Mouse (Mus musculus) kidney, postnatal 25 days (tissue): Measurements from ENCODE around the gene 1190007I07Rik.
A peak's percentile ranks its signal among the peaks of the same experiment; 100 is the strongest.

Source experiments
- DNase-seq, 2 experiments: peaks; one replicate each; pipeline ENCODE4 v3.0.0; 2021; ENCODE audit warnings: mixed read lengths in 2 of 2

The 1190007I07Rik gene

DNA sequence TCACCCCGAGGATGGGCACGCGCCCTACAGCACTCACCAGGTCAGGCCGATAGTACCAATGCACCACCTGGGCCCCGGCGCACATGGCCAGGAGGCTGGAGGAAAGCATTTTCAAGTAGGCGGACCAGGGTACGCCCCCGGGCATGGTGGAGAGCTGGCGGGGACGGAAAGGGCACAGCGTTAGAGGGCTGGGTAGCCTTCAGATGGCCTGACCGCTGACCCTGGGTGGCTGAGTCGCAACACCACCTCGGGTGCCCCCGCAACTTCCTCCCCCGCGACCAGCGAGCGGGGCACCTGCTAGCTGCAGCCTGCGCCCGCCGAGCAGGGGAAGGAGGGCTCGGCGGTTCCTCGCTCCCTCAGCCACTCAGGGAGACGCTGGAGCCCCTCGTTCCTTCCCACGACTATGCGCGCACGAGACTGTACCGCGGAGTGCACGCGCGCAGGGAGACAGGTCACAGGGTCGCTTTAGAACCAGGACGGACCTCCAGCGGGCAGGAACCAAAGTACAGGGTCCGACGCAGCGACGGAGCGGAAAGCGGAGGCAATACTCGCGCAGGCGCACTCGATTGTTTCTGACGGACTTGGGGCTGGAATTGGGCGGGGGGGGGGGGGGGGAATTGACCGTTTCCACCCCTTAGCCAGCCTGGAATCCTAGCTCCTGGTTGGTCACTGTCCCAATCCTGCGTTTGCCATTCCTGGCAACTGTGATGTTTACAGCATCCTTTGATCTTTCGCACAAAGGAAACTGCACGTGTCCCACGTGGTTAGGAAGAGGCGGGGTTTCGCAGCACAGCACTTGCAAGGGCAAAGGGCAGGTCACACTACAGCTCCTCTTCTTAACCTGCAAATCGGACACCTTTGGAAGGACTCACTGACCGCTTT lies at the start of gene 1190007I07Rik:
Gene 1190007I07Rik, minus strand, starts transcription at position 558 of the 882 bp plus-strand sequence.
- peak; percentile 95 to 96 for DNase-seq

DNA sequence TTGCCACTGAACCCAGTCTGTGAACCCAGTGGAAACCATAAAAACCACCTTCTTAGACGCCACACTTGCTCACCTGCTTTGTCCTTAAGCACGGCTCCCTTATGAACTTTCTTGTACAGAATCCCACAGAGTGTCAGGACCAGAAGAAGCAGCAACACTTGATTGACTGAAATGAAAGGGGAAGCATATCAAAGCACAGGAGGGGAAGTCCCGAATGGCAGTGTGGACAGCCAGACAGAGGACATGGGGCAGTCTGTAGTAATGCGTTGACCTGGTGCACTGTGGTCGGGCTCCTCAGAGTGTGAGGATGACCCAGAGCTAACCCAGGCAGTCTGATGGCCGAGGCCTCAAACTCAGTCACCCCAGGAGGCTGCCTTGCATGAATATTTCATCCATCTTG lies 47.2 kb upstream of the 1190007I07Rik start:
- no peak for DNase-seq

DNA sequence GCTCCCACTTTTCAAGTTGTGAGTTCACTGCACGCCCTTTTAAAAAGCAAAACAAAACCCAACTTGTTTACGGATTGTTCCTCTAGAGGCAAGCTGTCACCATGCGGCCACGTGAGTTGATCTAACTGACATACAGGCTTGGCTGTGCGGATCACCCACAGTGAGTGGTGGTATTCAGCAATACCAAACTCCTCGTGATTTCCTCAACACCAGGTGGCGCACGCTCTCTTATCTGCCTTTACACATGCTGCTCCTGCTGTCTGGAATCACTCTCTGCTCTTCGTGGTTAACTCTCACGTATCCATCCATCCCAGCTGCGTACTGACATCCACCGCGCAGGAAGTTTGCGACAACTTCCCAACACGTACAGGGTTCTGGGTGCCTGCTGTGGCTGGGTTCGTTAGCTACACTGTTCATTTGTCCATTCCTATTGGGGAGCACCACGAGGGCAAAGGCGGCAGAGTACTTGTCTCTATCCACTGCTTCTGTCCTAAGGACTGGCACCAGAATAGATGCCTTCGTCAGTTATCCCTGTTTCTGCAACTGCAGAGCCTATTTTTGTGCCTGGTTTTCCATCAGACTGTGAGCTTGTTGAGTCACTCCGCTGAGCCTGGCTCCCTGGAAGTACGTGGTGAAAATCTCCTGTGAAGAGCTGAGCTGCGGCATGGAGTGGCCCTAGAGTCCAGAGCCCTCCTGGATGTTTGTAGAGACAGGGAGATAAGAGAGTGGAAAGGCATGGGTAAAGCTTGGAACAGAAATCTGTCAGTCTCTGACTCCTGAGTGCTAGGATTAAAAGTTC lies 43.6 kb upstream of the 1190007I07Rik start:
- peak; percentile 87 to 93 for DNase-seq

DNA sequence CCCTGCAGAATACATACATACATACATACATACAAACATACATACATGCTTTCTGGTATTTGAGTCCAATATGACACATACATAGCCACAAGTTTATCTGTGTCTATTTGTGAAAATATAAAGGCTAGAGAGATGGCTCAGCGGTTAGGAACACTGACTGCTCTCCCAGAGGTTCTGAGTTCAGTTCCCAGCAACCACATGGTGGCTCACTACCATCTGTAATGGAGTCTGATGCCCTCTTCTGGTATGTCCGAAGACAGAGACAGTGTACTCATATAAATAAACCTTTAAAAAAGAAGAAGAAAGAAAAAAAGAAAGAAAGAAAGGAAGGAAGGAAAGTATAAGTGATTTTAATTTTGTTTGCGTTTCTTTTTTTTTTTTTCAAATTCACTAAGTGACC lies 42.9 kb upstream of the 1190007I07Rik start:
- DNase-seq, result no peak

DNA sequence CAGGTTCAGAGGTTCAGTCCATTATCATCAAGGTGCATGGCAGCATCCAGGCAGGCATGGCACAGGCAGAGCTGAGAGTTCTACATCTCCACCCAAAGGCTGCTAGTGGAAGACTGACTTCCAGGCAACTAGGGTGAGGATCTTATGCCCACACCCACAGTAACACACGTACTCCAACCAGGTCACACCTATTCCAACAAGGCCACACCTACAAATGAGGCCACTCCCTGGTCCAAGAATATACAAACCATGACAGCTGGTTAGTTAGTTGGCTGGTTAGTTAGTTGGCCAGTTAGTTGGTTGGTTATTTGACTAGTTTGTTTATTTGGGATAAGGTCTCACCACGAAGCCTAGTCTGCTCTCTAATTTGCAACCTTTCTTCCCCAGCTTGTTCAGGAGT lies 40.3 kb upstream of the 1190007I07Rik start:
- no peak for DNase-seq

DNA sequence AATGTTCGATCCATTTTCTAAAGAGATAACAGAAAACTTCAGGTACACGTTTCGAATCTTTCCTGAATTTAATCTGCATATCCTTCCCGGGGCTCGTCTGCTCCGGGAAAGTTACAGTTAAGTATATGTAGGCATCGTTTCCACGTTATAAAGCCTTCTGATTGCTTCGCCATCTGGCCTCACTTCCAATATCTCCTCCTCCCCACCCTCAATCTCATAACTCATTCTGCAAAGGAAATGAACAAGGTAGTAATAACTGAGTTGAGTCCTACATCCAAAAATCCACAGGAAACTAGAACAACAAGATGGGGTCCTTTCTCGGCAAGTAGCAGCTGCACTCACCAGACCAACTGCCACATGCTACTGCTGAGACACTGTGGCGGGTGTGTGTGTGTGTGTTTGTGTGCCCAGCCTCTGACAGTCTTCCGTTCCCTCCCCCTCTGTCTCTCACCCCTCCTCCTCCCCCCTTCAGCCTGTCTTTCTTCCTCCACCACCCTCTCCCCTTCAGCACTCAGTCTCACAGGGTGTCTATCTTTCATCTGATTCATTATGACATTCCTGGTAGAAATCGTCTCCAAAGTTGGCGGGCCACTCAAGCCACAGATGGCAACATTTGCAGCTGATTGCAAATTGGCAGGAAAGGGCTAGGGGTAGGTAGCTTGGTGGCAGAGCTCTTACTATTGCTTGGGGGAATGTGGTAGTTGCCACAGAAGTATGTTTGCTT lies 39.4 kb upstream of the 1190007I07Rik start:
- DNase-seq, result no peak

DNA sequence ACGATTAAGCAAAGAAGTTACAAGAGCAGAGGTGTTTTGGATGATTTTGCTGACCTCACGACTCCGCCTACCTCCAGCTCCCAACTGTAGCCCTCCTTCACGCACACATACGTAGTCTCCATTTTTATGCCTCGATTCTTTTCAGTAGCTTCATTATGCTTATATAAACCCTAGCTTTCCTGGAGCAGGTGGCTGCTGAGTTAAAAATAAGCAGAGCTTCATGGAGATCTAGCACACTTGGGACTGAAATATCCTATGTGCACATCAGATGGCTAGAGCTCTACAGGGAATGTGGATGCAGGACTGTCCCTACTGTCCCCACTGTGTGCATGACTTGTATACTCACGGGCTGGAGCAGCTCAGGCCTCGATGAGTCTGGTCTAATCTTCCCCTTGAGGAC lies 38.8 kb upstream of the 1190007I07Rik start:
- no peak for DNase-seq

DNA sequence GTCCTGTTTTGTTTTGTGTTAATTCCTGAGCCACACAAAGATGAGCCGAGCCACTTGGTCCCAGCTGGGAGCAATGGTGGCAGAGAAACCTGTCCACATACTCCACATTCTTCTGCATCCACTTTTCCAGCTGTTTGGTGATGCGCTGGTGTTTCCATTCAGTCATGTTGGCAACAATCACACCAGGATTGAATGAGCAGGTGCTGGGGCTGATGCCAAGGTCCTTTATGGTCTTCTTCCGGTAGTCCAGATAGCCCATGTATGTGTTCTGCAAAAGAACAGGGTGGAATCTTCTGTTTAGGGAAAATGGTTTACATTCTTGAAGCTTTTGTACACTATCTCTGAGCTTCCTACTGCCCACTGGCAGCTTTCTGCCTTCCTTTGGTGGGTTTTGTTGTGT lies 31.6 kb upstream of the 1190007I07Rik start:
- no peak for DNase-seq

DNA sequence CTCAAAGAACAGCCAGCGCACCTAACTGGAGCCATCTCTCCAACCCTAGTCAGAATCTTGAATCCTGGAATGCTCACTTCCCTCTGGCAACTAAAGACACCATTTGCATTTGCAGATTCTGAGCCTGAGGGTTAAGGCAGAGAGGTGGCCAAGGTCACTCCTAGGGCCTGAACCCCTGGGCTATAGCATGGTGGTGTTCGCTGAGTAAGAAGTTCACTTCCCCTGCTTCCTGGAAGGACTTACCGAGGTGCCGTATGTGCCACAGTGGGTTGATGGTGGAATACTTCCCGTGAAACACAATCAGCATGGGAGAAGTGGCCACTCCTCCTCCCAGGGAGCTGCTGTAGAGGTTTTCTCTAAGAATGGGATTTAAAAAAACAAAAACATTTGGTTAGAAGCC lies 29.6 kb upstream of the 1190007I07Rik start:
- no peak for DNase-seq

DNA sequence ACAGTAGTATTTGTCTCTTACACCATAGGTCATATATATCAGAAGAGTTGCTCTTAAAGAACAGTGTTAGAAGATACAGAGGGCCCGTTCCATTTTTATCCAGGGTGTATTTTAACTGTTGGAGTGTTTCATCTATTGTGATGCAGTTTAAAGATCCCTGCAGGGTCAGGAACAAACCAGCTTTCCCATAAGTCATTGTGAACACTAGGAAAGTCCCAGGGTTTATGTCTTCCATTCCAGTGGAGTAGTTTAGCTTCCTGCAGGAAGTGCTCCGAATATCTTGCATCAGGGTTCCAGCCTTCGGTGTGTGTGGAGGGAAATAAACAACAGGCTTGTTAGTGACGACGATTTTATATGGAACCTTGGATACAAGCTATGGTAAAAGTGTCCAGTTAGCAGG lies 28.2 kb upstream of the 1190007I07Rik start:
- DNase-seq, result no peak

DNA sequence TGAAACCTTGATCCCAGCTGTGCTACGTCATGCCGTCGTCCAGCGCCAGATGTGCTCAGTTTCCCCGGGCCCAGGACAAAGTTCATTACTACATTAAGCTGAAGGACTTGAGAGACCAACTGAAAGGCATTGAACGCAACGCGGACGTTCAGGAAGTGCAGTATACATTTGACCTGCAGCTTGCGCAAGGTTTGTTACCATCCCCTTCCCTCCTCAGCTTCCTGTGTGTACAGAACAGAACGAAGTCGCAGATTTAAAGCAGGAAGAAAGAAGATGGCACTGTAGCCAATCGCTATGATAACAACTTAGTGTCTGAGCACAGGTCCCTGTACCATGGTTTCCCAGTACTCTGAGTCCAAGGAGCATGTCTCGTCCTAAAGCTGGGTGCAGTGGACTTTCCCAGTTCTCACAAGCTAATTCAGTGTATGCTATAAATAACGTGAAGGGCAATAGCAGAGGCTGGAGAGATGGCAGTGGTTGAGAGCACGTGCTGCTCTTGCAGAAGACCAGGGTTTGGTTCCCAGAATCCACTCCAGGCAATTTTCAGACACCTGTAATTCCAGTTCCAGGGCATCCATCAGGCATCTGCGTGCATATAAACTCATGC lies 24.3 kb upstream of the 1190007I07Rik start:
- DNase-seq, result no peak

DNA sequence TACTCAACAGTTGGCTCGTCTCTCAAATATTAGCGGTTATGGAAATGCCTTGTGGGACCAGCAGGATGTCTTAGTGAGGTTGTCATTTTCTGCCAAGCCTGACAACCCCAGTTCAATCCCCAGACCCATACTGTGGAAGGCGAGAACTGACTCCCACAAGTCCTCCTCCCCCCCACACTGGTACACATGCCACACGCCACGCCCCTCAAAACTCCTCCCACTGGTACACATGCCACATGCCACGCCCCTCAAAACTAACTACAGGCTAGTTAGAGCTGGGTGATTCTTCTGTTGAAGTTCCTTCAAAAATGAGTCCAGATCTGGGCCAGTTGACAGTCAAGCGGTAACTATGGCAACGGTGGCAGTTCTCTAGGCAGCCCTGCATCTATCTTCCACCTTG lies 23.1 kb upstream of the 1190007I07Rik start:
- DNase-seq, result no peak

DNA sequence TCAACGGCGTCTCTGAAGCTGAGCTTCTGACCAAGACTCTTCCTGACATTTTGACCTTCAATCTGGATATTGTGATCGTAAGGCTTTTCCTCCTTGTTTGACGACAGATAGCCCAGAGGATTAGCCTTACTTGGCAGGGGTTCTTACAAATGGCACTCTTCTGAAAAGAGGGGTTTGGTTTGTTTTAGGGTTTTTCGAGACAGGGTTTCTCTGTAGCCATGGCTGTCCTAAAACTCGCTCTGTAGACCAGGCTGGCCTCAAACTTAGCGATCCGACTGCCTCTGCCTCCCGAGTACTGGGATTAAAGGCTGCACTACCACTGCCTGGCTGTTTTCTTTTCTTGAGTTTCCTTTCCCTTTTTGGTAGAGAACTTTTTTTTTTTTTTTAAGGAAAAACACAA lies 18.5 kb upstream of the 1190007I07Rik start:
- no peak for DNase-seq

DNA sequence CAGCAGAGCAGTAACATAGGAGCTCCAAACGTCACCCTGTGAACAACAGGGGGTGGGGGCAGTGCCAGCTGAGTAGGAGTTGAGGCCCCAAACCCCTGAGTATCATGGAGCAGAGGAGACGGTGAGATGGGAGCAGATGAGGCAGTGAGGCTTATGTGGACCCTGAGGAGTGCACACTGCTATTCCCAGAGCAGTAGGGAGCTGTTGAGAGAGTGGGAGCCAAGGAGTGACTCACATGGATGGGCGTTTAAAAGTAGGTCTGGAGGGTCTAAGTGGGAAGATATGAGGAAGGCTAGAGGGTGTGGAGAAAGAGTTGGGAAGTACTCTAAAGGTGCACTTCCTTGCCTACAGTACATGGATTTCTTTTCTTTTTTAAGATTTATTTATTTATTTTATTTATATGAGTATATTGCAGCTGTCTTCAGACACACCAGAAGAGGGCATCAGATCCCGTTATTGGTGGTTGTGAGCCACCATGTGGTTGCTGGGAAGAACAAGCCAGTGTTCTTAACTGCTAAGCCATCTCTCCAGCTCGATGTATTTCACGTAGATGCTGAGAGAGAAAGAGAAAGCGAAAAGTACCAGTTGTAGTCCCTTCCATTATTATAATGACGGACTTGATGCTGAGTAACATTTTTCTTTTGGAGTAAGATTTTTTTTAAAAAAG lies 16.1 kb upstream of the 1190007I07Rik start:
- no peak for DNase-seq

DNA sequence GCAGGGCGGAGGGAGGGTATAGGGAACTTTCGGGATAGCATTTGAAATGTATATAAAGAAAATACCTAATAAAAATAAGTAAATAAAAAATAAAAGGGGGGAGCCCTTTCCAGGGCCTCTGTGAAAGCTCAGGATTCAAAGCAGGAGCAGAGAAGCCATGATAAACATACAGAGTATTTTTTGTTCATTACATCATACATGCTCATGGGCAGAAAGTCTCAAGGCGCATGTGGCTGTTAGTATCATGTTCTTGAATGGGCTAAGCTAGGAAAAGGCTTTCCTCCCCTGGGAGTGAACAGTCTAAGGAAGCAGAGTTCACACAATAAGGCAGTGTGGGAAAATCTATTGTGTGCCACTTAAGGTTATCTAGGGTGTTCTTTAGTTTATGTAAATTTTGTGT lies 13.3 kb upstream of the 1190007I07Rik start:
- no peak for DNase-seq

DNA sequence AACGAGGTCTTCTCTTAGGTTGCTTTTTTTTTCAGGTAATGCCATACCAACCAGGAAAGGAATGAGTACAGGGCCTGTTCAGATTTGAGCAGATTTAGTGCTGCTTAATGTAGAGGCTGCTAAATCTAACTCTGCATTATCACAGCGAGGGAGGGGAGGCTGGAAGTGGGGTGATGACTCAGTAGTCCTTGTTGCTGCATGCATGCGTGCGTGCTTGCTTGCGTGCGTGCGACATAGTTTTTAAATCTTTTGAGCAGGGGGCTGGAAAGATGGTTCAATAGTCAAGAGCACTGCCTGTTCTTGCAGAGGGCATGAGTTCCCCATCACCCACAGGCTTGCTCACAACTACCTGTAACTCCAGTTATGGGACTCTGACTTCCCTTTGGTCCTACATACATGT lies 11.3 kb upstream of the 1190007I07Rik start:
- no peak for DNase-seq

DNA sequence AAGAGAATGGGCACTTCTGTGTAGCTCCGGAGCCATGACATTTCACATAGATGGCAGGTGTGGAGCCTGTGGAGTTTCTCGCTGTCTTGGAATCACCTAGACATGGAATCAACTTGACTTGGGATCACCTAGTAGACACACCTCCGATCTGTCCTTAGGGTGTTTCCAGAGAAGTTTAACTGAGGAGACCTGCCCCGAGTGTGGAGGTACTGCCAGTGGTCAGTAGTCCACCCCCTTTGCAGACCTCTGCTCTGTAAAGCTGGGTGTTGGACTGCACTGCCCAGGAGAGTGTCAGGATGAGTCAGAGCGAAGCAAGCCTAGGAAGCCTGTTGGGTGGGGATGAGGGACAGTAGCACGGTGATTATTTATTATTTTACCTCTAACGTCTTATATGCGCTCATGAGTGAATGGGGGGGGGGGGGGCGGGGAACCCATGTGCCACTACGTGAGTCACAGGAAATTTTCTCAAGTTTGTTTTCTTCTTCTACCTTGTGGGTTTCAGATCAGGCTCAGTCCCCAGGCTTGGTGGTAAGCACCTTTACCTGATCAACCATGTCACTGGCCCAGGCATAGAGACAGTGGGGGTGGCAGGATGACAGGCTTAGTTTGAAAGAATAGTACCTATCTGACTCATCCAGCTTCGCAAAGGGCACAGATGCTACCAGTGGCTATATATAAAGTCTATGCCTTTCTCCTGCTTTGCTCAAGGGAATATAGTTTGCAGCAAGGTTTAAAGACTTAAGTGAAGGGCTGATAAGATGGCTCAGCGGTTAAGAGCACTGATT lies 9.7 kb upstream of the 1190007I07Rik start:
- no peak for DNase-seq

DNA sequence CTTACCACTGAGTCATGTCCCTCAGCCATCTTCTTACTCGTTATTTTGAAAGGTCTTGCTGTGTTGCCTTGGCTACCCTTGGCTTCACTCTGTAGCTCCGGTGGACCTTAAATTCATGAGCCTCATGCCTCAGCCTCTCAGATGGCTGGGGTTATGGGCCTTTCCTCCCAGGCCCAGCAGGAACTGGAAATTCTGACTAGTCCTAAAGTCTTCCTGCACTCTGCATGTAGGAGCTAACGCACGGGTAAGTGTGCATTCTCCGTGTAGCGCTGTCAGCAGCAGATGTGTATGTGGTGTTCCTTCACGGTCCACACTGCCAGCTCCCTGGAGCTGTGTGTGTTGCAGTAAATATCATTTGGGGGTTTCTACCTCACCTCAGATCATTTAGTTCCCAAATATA lies 8.1 kb upstream of the 1190007I07Rik start:
- DNase-seq, result no peak

DNA sequence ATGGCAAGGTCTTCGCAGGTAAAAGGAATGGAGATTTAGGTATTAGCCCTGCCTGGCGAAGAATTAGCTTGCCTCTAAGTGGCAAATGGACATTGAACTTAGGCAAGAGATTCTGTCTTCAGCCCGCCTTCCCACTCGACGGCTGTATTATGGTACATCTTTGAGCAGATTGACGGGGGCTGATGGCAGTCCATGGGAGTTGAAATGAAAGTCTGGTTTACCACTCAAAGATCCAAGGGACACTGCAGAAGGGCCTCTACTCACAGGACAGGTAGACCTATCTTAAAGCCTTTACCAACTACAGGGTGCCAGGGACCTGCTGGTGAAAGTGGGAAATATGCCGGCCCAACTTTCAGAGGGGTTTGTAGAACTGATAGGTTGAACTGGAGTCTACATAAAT lies 7.5 kb upstream of the 1190007I07Rik start:
- DNase-seq, result no peak

DNA sequence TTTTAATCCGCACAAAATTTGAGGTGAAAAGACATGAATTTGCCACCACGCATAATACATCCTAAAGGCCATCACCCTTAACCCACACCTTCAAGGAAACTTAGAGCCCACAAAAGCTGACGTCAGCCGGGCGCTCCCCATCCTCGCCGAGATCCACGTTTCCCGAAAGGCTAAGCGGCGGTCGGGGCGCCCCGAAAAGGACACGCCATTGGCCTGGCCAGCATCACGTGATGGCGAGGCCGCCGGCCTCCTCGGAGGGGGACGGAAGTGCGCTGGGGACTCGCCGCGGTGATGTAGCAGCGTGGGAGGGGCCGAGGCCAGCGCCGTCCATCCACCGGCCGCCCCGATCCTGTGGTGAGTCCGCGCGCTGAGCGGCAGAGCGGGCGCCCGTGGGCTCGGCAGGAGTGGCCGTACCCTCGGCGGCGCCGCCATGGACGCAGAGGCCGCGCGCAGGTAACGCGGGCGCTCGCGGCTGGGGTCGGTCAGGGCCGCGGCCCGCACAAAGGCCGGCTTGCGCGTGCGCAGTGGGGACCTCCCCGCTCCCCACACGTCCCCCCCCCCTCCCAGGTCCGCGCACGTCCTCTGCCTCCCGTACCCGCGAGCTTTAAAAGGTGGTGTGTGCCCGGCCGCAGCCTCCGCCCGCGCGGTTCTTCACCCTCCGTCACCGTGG lies 6.7 kb upstream of the 1190007I07Rik start, which contains the start of gene Tdg:
Gene Tdg, plus strand, starts transcription at position 243 of the 670 bp plus-strand sequence.
- DNase-seq, result peak; percentile 93 to 97

DNA sequence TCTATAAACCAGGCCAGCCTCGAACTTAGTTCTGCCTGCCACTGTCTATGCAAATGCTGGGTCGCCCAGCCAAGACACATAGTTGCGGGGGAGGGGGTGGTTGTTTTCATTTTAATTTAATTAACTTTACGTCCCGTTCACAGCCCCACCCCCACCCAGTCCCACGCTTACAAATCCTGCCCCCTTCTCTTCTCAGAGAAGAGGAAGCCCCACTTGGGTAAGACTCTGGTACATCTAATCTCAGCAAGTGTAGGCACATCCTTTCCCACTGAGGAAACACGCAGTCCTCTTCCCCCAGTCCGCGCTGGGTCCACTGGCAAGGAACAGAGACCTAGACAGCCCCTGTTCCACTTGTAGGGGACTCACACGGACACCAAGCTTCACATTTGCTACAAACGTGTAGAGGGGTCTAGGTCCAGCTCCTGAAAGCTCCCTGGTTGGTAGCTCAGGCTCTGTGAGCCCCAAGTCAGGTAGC lies 6.1 kb upstream of the 1190007I07Rik start:
- peak; percentile 9 to 44 for DNase-seq
